Mouse (Mus musculus) neural tube, embryonic 11.5 days (tissue): ENCODE measurements at regions not wholly inside any gene's neighbourhood (a gene's known extent, or its start where the extent isn't known, plus 50 kb on each side); places are given as distances from the start of the nearest gene placed in this dataset.

Experiments used
- ATAC-seq: fragments of 200-750 bp; cut with Nextera tagmentation; 2 replicates; pipeline ENCODE4 v1.8.0; 2017; ENCODE audit warnings: moderate number of reproducible peaks, mild to moderate bottlenecking, moderate TSS enrichment, moderate library complexity; ENCODE audit not compliant: insufficient read depth, low FRiP score, low TSS enrichment
- DNase-seq: peaks from one replicate; pipeline ENCODE4 v3.0.0-alpha.2; 2015; ENCODE audit warnings: low spot score
- H3K27ac ChIP-seq: fragments of 300-500 bp; sonication (generic); 2 replicates; pipeline ENCODE4 v1.5.1; 2014; ENCODE audit warnings: low read depth, mild to moderate bottlenecking, low read length
- H3K27me3 ChIP-seq: fragments of 300-500 bp; sonication (generic); 2 replicates; pipeline ENCODE4 v1.6.1; 2014; ENCODE audit warnings: mild to moderate bottlenecking, low read length, mixed read lengths; ENCODE audit not compliant: control insufficient read depth, insufficient read depth
- H3K36me3 ChIP-seq: fragments of 300-500 bp; sonication (generic); 2 replicates; pipeline ENCODE4 v1.6.1; 2014; ENCODE audit warnings: mild to moderate bottlenecking, low read length, moderate library complexity, mixed read lengths; ENCODE audit not compliant: control insufficient read depth, insufficient read depth
- H3K4me1 ChIP-seq: fragments of 300-500 bp; sonication (generic); 2 replicates; pipeline ENCODE4 v1.6.1; 2014; ENCODE audit warnings: low read length, mixed read lengths; ENCODE audit not compliant: control insufficient read depth, insufficient read depth
- H3K4me2 ChIP-seq: fragments of 300-500 bp; sonication (generic); 2 replicates; pipeline ENCODE4 v1.6.1; 2014; ENCODE audit warnings: low read depth, mild to moderate bottlenecking, moderate library complexity
- H3K4me3 ChIP-seq: fragments of 300-500 bp; sonication (generic); 2 replicates; pipeline ENCODE4 v1.5.1; 2014; ENCODE audit warnings: low read depth, low read length
- H3K9ac ChIP-seq: fragments of 300-500 bp; sonication (generic); 2 replicates; pipeline ENCODE4 v1.6.1; 2014; ENCODE audit warnings: mild to moderate bottlenecking, low read length
- H3K9me3 ChIP-seq: fragments of 300-500 bp; sonication (generic); 2 replicates; pipeline ENCODE4 v1.6.1; 2016; ENCODE audit warnings: low read length; ENCODE audit not compliant: control insufficient read depth
- WGBS: fragments of 180-500 bp; shearing (Covaris S2); extraction: QIAGEN DNeasy Blood & Tissue Kit; methylation state at CpG from one replicate; pipeline ENCODE4 v1.1.7; 2014; 5-methylcytosine and 5-hydroxymethylcytosine counted together

DNA sequence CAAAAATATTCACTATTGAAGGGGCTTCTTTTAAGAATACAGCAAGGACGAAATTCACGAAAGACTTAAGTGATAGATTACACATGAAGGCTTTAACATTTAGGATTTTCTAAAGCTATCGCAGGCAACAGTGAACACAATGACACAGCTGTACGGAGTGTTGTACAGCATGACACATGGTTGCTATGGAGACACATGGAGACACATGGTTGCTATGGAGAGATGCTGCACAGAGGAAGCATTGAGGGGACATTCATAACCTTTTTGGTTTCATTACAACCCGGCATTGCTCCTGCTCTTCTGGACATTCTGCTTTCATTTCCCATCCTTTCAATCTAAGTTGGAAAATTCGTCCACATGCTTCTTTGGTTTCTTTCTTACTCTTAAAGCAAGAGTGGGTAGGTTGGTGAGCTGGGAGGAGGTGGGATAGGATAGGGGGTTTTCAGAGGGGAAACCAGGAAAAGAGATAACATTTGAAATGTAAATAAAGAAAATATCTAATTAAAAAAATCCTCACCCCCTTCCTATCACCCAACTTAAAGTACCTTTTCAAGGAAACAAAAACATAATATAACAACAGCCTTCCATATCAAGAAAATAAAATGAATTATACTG, 307.2 kb downstream of the Crisp4 start:
- 48% methylated on average over 6 of the region's 6 CpGs for WGBS
- no peak overlapping the region for H3K4me2 ChIP-seq
- ATAC-seq, result peak; percentile 89

DNA sequence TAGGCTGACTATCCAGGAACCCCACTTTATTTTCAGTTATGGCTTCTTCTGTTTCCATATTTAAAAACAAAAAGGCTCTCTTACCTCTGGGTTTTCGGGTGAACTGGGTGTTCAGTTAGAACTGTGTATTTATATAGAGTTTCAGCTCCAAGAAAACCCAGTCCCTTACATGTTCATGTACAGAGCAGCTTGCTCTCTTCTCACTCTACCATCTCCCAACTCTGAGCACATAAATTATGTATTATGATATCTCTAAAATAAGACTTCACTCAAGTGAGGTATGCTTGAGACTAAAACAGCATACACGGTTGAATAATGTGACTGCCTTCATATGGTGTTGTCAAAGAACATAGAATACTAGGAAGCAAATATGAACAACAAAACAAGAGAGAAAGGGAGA, 319.8 kb downstream of the Crisp4 start:
- no peaks in the 10 kb centered on the region for H3K36me3 ChIP-seq
- no peak for DNase-seq
- no peaks in the 10 kb centered on the region for H3K4me1 ChIP-seq
- no peak for ATAC-seq
- H3K4me2 ChIP-seq, result no peak overlapping the region
- no peaks in the 10 kb centered on the region for H3K9me3 ChIP-seq
- H3K27ac ChIP-seq, result no peak overlapping the region
- H3K27me3 ChIP-seq, result no peaks in the 10 kb centered on the region
- WGBS, result 86% methylated on average over 2 of the region's 2 CpGs
- H3K9ac ChIP-seq, result no peak overlapping the region
- H3K4me3 ChIP-seq, result no peak overlapping the region

More for the DNA sequence above, 307.2 kb downstream of the Crisp4 start:
- Histone ChIP-seq H3K9me3 (no peaks in the 10 kb centered on the region), H3K4me1 (no peaks in the 10 kb centered on the region), H3K4me3 (no peak overlapping the region), H3K9ac (no peak overlapping the region), H3K27ac (no peak overlapping the region), H3K27me3 (no peaks in the 10 kb centered on the region), H3K36me3 (no peaks in the 10 kb centered on the region)
- peak; percentile 35 for DNase-seq
